Mouse (Mus musculus) embryonic facial prominence, embryonic 14.5 days (tissue): Measurements from ENCODE around the gene Dpy19l3. TPM values are rescaled to one million over a fixed set of nuclear protein-coding genes. Genes with fewer than 3 reads are reported as not detected.

Experiments used
- ATAC-seq: fragments of 200-750 bp; cut with Nextera tagmentation; 2 replicates; pipeline ENCODE4 v1.8.0; 2017; ENCODE audit warnings: low read depth, moderate number of reproducible peaks, moderate TSS enrichment
- DNase-seq: peaks from one replicate; pipeline ENCODE4 v3.0.0-alpha.2; 2015; ENCODE audit warnings: low spot score
- H3K27ac ChIP-seq: fragments of 300-500 bp; sonication (generic); replicated peaks from 2 replicates; pipeline ENCODE4 v1.5.1; 2014; ENCODE audit warnings: low read depth, mild to moderate bottlenecking, low read length, moderate library complexity
- H3K27me3 ChIP-seq: fragments of 300-500 bp; sonication (generic); replicated peaks from 2 replicates; pipeline ENCODE4 v1.6.1; 2014; ENCODE audit warnings: low read length; ENCODE audit not compliant: control insufficient read depth, insufficient read depth
- H3K36me3 ChIP-seq: fragments of 300-500 bp; sonication (generic); 2 replicates; pipeline ENCODE4 v1.6.1; 2014; ENCODE audit warnings: low read length, mixed read lengths; ENCODE audit not compliant: control insufficient read depth, insufficient read depth
- H3K4me1 ChIP-seq: fragments of 300-500 bp; sonication (generic); 2 replicates; pipeline ENCODE4 v1.6.1; 2014; ENCODE audit warnings: antibody characterized with exemption, low read length; ENCODE audit not compliant: control insufficient read depth, insufficient read depth
- H3K4me2 ChIP-seq: fragments of 300-500 bp; sonication (generic); 2 replicates; pipeline ENCODE4 v1.6.1; 2014; ENCODE audit warnings: low read depth, mild to moderate bottlenecking, low read length, moderate library complexity, mixed read lengths
- H3K4me3 ChIP-seq: fragments of 300-500 bp; sonication (generic); 2 replicates; pipeline ENCODE4 v1.5.1; 2014; ENCODE audit warnings: low read depth, mild to moderate bottlenecking, low read length
- H3K9ac ChIP-seq: fragments of 300-500 bp; sonication (generic); 2 replicates; pipeline ENCODE4 v1.6.1; 2014; ENCODE audit warnings: low read depth, mild to moderate bottlenecking, low read length, moderate library complexity, mixed read lengths
- H3K9me3 ChIP-seq: fragments of 300-500 bp; sonication (generic); 2 replicates; pipeline ENCODE4 v1.6.1; 2016; ENCODE audit warnings: low read length; ENCODE audit not compliant: control insufficient read depth
- WGBS: fragments of 180-500 bp; shearing (Covaris S2); extraction: QIAGEN DNeasy Blood & Tissue Kit; methylation state at CpG from one replicate; pipeline ENCODE4 v1.1.7; 2014; 5-methylcytosine and 5-hydroxymethylcytosine counted together
- polyA plus RNA-seq: library from polyadenylated mRNA; unstranded; fragments of >200 nt; fragmentation: Nextera tagmentation; extraction: Ambion mirVana; gene quantifications from 2 replicates; pipeline ENCODE4 v1.2.1, GENCODE M21; 2014

The Dpy19l3 gene
- polyA plus RNA-seq, 1 experiment from 2014 or later, result 34.9 TPM

- H3K9me3 ChIP-seq, result no peaks in the 10 kb centered on the region
- 93% methylated on average over 9 of the region's 9 CpGs for WGBS
- H3K27me3 ChIP-seq, result no peaks in the 10 kb centered on the region
- DNase-seq (no peak), ATAC-seq (no peak)
- H3K4me3 ChIP-seq, result no peak overlapping the region
- H3K27ac ChIP-seq, result no peak overlapping the region
- H3K4me1 ChIP-seq, result no peaks in the 10 kb centered on the region
- peaks cover 70% of the 10 kb centered on the region for H3K36me3 ChIP-seq
- no peak overlapping the region for H3K9ac ChIP-seq
- no peak overlapping the region for H3K4me2 ChIP-seq
Observed at GRCm38 (mm10) chr7:35744771-35745170, 9.5 kb downstream of the Dpy19l3 start.

GRCm38 (mm10) chr7:35742310-35742709 lies 11.9 kb downstream of the Dpy19l3 start:
- H3K27me3 ChIP-seq, result no peaks in the 10 kb centered on the region
- no peak for ATAC-seq
- DNase-seq, result no peak
- peaks cover 69% of the 10 kb centered on the region for H3K36me3 ChIP-seq
- no peaks in the 10 kb centered on the region for H3K4me1 ChIP-seq
- H3K4me3 ChIP-seq, result no peak overlapping the region
- no peak overlapping the region for H3K4me2 ChIP-seq
- H3K27ac ChIP-seq, result no peak overlapping the region
- H3K9me3 ChIP-seq, result 0 out of 2 replicates have a peak, but pooled peaks cover 4% of the 10 kb centered on the region
- 77% methylated on average over 5 of the region's 5 CpGs for WGBS
- no peak overlapping the region for H3K9ac ChIP-seq

DNA sequence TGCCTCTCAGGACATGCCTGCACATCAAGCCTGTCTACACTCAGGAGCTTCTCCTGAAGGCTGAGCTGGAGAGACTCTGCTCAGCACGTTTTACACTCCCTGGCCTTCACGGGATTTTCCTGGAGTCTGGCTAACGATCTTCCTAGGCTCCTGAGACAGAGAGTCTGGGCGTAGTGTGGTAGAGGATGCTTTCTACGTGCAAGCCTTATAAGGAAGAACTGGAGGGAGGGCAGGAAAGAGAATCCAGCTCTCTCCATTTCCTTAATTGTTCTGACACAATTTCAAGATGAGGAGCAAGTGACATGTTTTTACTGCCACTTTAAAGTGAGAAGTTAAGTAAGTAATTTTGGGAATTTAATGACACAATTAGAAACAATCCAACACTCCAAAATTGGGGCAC lies 12.4 kb downstream of the Dpy19l3 start:
- Histone ChIP-seq H3K27ac (no peak overlapping the region), H3K9me3 (0 out of 2 replicates have a peak, but pooled peaks cover 4% of the 10 kb centered on the region), H3K4me2 (no peak overlapping the region), H3K4me3 (no peak overlapping the region), H3K4me1 (no peaks in the 10 kb centered on the region), H3K36me3 (peaks cover 69% of the 10 kb centered on the region), H3K27me3 (no peaks in the 10 kb centered on the region), H3K9ac (no peak overlapping the region)
- ATAC-seq (no peak), DNase-seq (no peak)
- 70% methylated on average over 5 of the region's 5 CpGs for WGBS

DNA sequence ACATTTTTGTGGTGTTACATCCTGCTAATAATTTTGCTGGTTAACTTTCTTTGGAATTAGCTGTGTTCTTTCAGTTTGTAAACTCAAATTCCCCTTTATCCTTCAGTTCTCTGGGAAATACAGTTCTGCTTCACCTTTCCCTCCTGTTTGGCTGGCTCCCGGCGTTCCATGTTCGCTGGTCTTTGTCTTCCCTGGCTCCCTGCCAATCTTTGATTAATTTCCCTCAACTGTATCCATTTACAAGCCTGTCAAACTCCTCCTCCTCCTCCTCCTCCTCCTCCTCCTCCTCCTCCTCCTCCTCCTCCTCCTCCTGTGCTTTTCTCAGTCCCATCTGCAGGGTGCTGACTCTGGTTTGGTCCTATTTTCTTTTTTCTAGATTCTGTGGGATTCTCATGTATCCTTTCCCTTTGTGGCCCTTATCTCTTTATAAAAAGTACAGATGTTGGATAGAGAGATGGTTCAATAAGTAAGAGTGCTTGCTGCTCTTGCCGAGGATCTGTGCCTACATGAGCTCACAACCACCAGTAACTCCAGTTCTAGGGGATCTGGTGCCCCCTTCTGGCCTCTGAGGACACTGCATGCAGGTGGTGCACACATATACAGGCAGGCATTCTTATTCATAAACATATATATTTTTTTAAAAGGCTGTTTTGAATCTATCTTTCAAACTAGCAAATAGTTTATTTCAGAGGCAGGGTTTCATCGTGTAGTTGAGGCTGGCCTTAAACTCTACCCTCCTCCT lies 13.6 kb downstream of the Dpy19l3 start:
- DNase-seq (peak; percentile 37), ATAC-seq (no peak)

GRCm38 (mm10) chr7:35738871-35739270 lies 15.4 kb downstream of the Dpy19l3 start:
- Histone ChIP-seq H3K9ac (no peak overlapping the region), H3K4me1 (no peaks in the 10 kb centered on the region; the same call in 1 of the 2 replicates), H3K27me3 (no peaks in the 10 kb centered on the region), H3K9me3 (0 out of 2 replicates have a peak, but pooled peaks cover 4% of the 10 kb centered on the region), H3K27ac (no peak overlapping the region), H3K4me2 (no peak overlapping the region), H3K36me3 (peaks cover 57% of the 10 kb centered on the region), H3K4me3 (no peak overlapping the region)
- ATAC-seq, result no peak
- no peak for DNase-seq

More for the DNA sequence above, 13.6 kb downstream of the Dpy19l3 start:
- Histone ChIP-seq H3K27ac (no peak overlapping the region), H3K9ac (no peak overlapping the region), H3K4me1 (no peaks in the 10 kb centered on the region), H3K27me3 (no peaks in the 10 kb centered on the region), H3K36me3 (peaks cover 61% of the 10 kb centered on the region), H3K9me3 (0 out of 2 replicates have a peak, but pooled peaks cover 4% of the 10 kb centered on the region), H3K4me3 (no peak overlapping the region), H3K4me2 (no peak overlapping the region)
- 62% methylated on average over 5 of the region's 5 CpGs for WGBS

- Histone ChIP-seq H3K27me3 (no peaks in the 10 kb centered on the region), H3K36me3 (peaks cover 35% of the 10 kb centered on the region), H3K9ac (no peak overlapping the region), H3K27ac (no peak overlapping the region), H3K9me3 (0 out of 2 replicates have a peak, but pooled peaks cover 4% of the 10 kb centered on the region), H3K4me3 (no peak overlapping the region), H3K4me2 (no peak overlapping the region), H3K4me1 (no peaks in the 10 kb centered on the region; the same call in 1 of the 2 replicates)
- 70% methylated on average over 14 of the region's 14 CpGs for WGBS
- ATAC-seq (peak; percentile 71), DNase-seq (peak; percentile 76)
Observed at GRCm38 (mm10) chr7:35733313-35734050, 20.8 kb downstream of the Dpy19l3 start.

DNA sequence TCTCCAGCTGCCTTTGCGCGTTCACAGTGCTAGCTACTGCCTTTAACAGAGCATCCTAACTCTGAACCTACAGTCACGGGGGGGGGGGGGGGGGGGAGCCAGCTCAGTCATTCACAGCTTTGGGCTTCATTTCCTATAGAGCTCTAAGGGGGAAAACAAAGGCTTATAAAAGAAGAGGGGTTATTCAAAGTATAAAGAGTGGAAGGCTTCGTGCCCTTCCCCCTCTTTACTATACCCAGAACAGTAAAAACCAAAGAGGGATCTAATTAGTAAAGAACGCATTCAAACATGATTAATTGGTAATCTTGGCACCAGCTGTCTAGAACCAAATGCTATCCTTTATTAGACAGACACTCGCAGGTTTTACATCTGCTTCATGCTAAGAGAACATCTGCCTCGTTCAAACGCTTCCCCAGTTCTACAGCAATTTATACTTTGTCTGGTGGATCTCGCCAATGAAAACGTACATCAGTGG lies 21.6 kb downstream of the Dpy19l3 start:
- Histone ChIP-seq H3K27me3 (no peaks in the 10 kb centered on the region), H3K9me3 (0 out of 2 replicates have a peak, but pooled peaks cover 3% of the 10 kb centered on the region), H3K4me3 (no peak overlapping the region), H3K9ac (no peak overlapping the region), H3K4me2 (no peak overlapping the region), H3K27ac (no peak overlapping the region), H3K4me1 (no peaks in the 10 kb centered on the region; the same call in 1 of the 2 replicates), H3K36me3 (peaks cover 35% of the 10 kb centered on the region)
- ATAC-seq (no peak), DNase-seq (no peak)
- WGBS, result 79% methylated on average over 9 of the region's 10 CpGs

- ATAC-seq, result peak; percentile 37; the same call in 1 of the 2 replicates
- no peaks in the 10 kb centered on the region; the same call in 1 of the 2 replicates for H3K4me1 ChIP-seq
- H3K9me3 ChIP-seq, result no peaks in the 10 kb centered on the region
- peak; percentile 27 for DNase-seq
- H3K36me3 ChIP-seq, result peaks cover 43% of the 10 kb centered on the region
- H3K27me3 ChIP-seq, result no peaks in the 10 kb centered on the region
- no peak overlapping the region for H3K27ac ChIP-seq
- no peak overlapping the region for H3K4me3 ChIP-seq
- no peak overlapping the region for H3K9ac ChIP-seq
- WGBS, result 84% methylated on average over 9 of the region's 9 CpGs
- no peak overlapping the region for H3K4me2 ChIP-seq
Observed at GRCm38 (mm10) chr7:35729621-35730031, 24.6 kb downstream of the Dpy19l3 start.
